Mouse (Mus musculus) kidney, postnatal 0 days (tissue): ENCODE data around the gene Igfbp2. TPM values are rescaled to one million over a fixed set of nuclear protein-coding genes. Genes with fewer than 3 reads are reported as not detected.

Source experiments
- ATAC-seq: fragments of 200-750 bp; cut with Nextera tagmentation; replicated peaks from 2 replicates; pipeline ENCODE4 v1.8.0; 2017; ENCODE audit warnings: low read depth, moderate number of reproducible peaks, moderate TSS enrichment, moderate library complexity; ENCODE audit not compliant: low FRiP score
- DNase-seq: peaks from one replicate; pipeline ENCODE4 v3.0.0-alpha.2; 2016; ENCODE audit warnings: low spot score
- H3K27ac ChIP-seq: fragments of 300-500 bp; sonication (generic); 2 replicates; pipeline ENCODE4 v1.5.1; 2014; ENCODE audit warnings: mild to moderate bottlenecking
- H3K27me3 ChIP-seq: fragments of 300-500 bp; sonication (generic); 2 replicates; pipeline ENCODE4 v1.6.1; 2014; ENCODE audit warnings: low read length, mixed read lengths; ENCODE audit not compliant: insufficient read depth
- H3K36me3 ChIP-seq: fragments of 300-500 bp; sonication (generic); 2 replicates; pipeline ENCODE4 v1.6.1; 2014; ENCODE audit warnings: low read length, mixed read lengths; ENCODE audit not compliant: insufficient read depth
- H3K4me1 ChIP-seq: fragments of 300-500 bp; sonication (generic); replicated peaks from 2 replicates; pipeline ENCODE4 v1.6.1; 2014; ENCODE audit warnings: antibody characterized with exemption, low read length, mixed read lengths; ENCODE audit not compliant: insufficient read depth
- H3K4me2 ChIP-seq: fragments of 300-500 bp; sonication (generic); 2 replicates; pipeline ENCODE4 v1.6.1; 2014; ENCODE audit warnings: mild to moderate bottlenecking, low read length, moderate library complexity, mixed read lengths
- H3K4me3 ChIP-seq: fragments of 300-500 bp; sonication (generic); replicated peaks from 2 replicates; pipeline ENCODE4 v1.5.1; 2014; ENCODE audit warnings: low read depth, low read length
- H3K9ac ChIP-seq: fragments of 300-500 bp; sonication (generic); 2 replicates; pipeline ENCODE4 v1.6.1; 2014; ENCODE audit warnings: low read depth, low read length
- H3K9me3 ChIP-seq: fragments of 300-500 bp; sonication (generic); replicated peaks from 2 replicates; pipeline ENCODE4 v1.6.1; 2016; ENCODE audit warnings: low read length, inconsistent platforms, mixed read lengths
- CTCF ChIP-seq: IDR thresholded peaks from 2 replicates; pipeline ENCODE4 v1.5.1; 2016; ENCODE audit warnings: antibody characterized with exemption, low read depth, mild to moderate bottlenecking, moderate library complexity
- WGBS: fragments of 180-500 bp; shearing (Covaris S2); extraction: QIAGEN DNeasy Blood & Tissue Kit; methylation state at CpG from one replicate; pipeline ENCODE4 v1.1.7; 2014; 5-methylcytosine and 5-hydroxymethylcytosine counted together
- polyA plus RNA-seq: library from polyadenylated mRNA; unstranded; fragments of >200 nt; fragmentation: Nextera tagmentation; extraction: Ambion mirVana; gene quantifications from 2 replicates; pipeline ENCODE4 v1.2.1, GENCODE M21; 2015

Igfbp2 gene
- polyA plus RNA-seq, 1 experiment from 2014 or later, result 123 TPM

GRCm38 (mm10) chr1:72885111-72885818 lies 61.0 kb downstream of the Igfbp2 start:
- H3K36me3 ChIP-seq, result no peaks in the 10 kb centered on the region
- ATAC-seq, result no peak; the same call in 1 of the 2 replicates
- H3K9me3 ChIP-seq, result no peaks in the 10 kb centered on the region
- 69% methylated on average over 11 of the region's 11 CpGs for WGBS
- H3K27me3 ChIP-seq, result no peaks in the 10 kb centered on the region
- DNase-seq, result peak; percentile 56
- no peak for TF ChIP-seq CTCF
- H3K4me1 ChIP-seq, result no peaks in the 10 kb centered on the region
- H3K4me2 ChIP-seq, result no peak overlapping the region
- no peak overlapping the region for H3K9ac ChIP-seq
- H3K27ac ChIP-seq, result no peak overlapping the region
- H3K4me3 ChIP-seq, result no peak overlapping the region

GRCm38 (mm10) chr1:72885819-72886169 lies 61.5 kb downstream of the Igfbp2 start:
- Histone ChIP-seq H3K4me3 (no peak overlapping the region), H3K9ac (no peak overlapping the region), H3K4me2 (no peak overlapping the region), H3K27me3 (no peaks in the 10 kb centered on the region), H3K9me3 (no peaks in the 10 kb centered on the region), H3K27ac (no peak overlapping the region), H3K36me3 (no peaks in the 10 kb centered on the region), H3K4me1 (no peaks in the 10 kb centered on the region)
- 58% methylated on average over 7 of the region's 7 CpGs for WGBS
- ATAC-seq (no peak; the same call in 1 of the 2 replicates), DNase-seq (peak; percentile 59)
- no peak for TF ChIP-seq CTCF

GRCm38 (mm10) chr1:72887910-72888309 lies 63.6 kb downstream of the Igfbp2 start:
- Histone ChIP-seq H3K9ac (no peak overlapping the region), H3K27ac (no peak overlapping the region), H3K4me1 (no peaks in the 10 kb centered on the region), H3K27me3 (no peaks in the 10 kb centered on the region), H3K4me2 (no peak overlapping the region), H3K36me3 (no peaks in the 10 kb centered on the region), H3K4me3 (no peak overlapping the region), H3K9me3 (no peaks in the 10 kb centered on the region)
- no peak for ATAC-seq
- DNase-seq, result no peak
- TF ChIP-seq CTCF, result no peak
- 15% methylated on average over 1 of the region's 1 CpGs for WGBS

GRCm38 (mm10) chr1:72895821-72896220 lies 71.5 kb downstream of the Igfbp2 start:
- H3K36me3 ChIP-seq, result no peaks in the 10 kb centered on the region
- no peak for TF ChIP-seq CTCF
- H3K27me3 ChIP-seq, result no peaks in the 10 kb centered on the region
- no peak for ATAC-seq
- 67% methylated on average over 2 of the region's 2 CpGs for WGBS
- no peaks in the 10 kb centered on the region for H3K4me1 ChIP-seq
- no peaks in the 10 kb centered on the region for H3K9me3 ChIP-seq
- no peak overlapping the region for H3K27ac ChIP-seq
- H3K4me3 ChIP-seq, result no peak overlapping the region
- no peak overlapping the region for H3K9ac ChIP-seq
- no peak for DNase-seq
- H3K4me2 ChIP-seq, result no peak overlapping the region

Other genes starting within 250 kb of the Igfbp2 start
- gene Smarcal1, start 241.3 kb upstream of the Igfbp2 start, polyA plus RNA-seq, result 13.5 and 13.8 TPM in 2 replicates
- gene Ankar, start 123.9 kb upstream of the Igfbp2 start, polyA plus RNA-seq, result not detected in 2 replicates
- 2,374 and 2,839 TPM in 2 replicates for gene Rpl37a, start 113.2 kb upstream of the Igfbp2 start, polyA plus RNA-seq
- gene Igfbp5, start 50.4 kb downstream of the Igfbp2 start, polyA plus RNA-seq, result 87.7 and 95.0 TPM in 2 replicates
- not detected in 2 replicates for gene Tnp1, start 191.4 kb downstream of the Igfbp2 start, polyA plus RNA-seq